Mouse (Mus musculus) neural tube, embryonic 15.5 days (tissue): ENCODE measurements around the gene Myo1a. TPM values are rescaled to one million over a fixed set of nuclear protein-coding genes. Genes with fewer than 3 reads are reported as not detected.
A peak's percentile ranks its signal among the peaks of the same experiment; 100 is the strongest.
"Not testable (repeated sequence)": the region's sequence is repeated elsewhere in the genome, so short reads cannot be mapped to it uniquely, and the experiment has no call there.

Source experiments
- ATAC-seq: fragments of 200-750 bp; cut with Nextera tagmentation; 2 replicates; pipeline ENCODE4 v1.8.0; 2017; ENCODE audit warnings: mild to moderate bottlenecking, moderate TSS enrichment, moderate library complexity; ENCODE audit not compliant: low FRiP score
- H3K27ac ChIP-seq: fragments of 300-500 bp; sonication (generic); replicated peaks from 2 replicates; pipeline ENCODE4 v1.5.1; 2015; ENCODE audit warnings: mild to moderate bottlenecking, inconsistent platforms
- H3K27me3 ChIP-seq: fragments of 300-500 bp; sonication (generic); replicated peaks from 2 replicates; pipeline ENCODE4 v1.6.1; 2015; ENCODE audit warnings: inconsistent platforms
- H3K36me3 ChIP-seq: fragments of 300-500 bp; sonication (generic); 2 replicates; pipeline ENCODE4 v1.6.1; 2015; ENCODE audit warnings: inconsistent platforms
- H3K4me1 ChIP-seq: fragments of 300-500 bp; sonication (generic); 2 replicates; pipeline ENCODE4 v1.6.1; 2015; ENCODE audit warnings: inconsistent platforms
- H3K4me2 ChIP-seq: fragments of 300-500 bp; sonication (generic); 2 replicates; pipeline ENCODE4 v1.6.1; 2015; ENCODE audit warnings: inconsistent platforms, mild to moderate bottlenecking, moderate library complexity
- H3K4me3 ChIP-seq: fragments of 300-500 bp; sonication (generic); replicated peaks from 2 replicates; pipeline ENCODE4 v1.5.1; 2015; ENCODE audit warnings: mild to moderate bottlenecking, inconsistent platforms
- H3K9ac ChIP-seq: fragments of 300-500 bp; sonication (generic); replicated peaks from 2 replicates; pipeline ENCODE4 v1.6.1; 2015; ENCODE audit warnings: mild to moderate bottlenecking, inconsistent platforms
- H3K9me3 ChIP-seq: fragments of 300-500 bp; sonication (generic); replicated peaks from 2 replicates; pipeline ENCODE4 v1.6.1; 2016; ENCODE audit warnings: inconsistent platforms
- WGBS: fragments of 180-500 bp; shearing (Covaris S2); methylation state at CpG from one replicate; pipeline ENCODE4 v1.1.7; 2015; ENCODE audit warnings: mixed read lengths; 5-methylcytosine and 5-hydroxymethylcytosine counted together
- polyA plus RNA-seq: library from polyadenylated mRNA; unstranded; fragments of >200 nt; fragmentation: Nextera tagmentation; extraction: Ambion mirVana; gene quantifications from 2 replicates; pipeline ENCODE4 v1.2.1, GENCODE M21; 2015

The Myo1a gene
- polyA plus RNA-seq, 1 experiment from 2014 or later = 1.2 TPM

- Histone ChIP-seq H3K27ac (peak overlapping the region; percentile 13; the same call in 1 of the 2 replicates), H3K9ac (0 out of 2 replicates have a peak overlapping the region, but pooled peaks have one; percentile 24)
- WGBS = 58% methylated on average over 24 of the region's 24 CpGs
Observed at GRCm38 (mm10) chr10:127750136-127750777, 45.3 kb downstream of the Myo1a start.

GRCm38 (mm10) chr10:127751548-127751947, 46.6 kb downstream of the Myo1a start, which contains the start of gene Gpr182:
Gene Gpr182 (minus strand): TSS chr10:127751732.
- Histone ChIP-seq H3K4me2 (peak within 1 kb of the TSS; percentile 46), H3K27me3 (no peaks in the 10 kb centered on the region), H3K9me3 (no peaks in the 10 kb centered on the region), H3K4me1 (peaks cover 12% of the 10 kb centered on the region), H3K9ac (no peak within 1 kb of the TSS), H3K4me3 (no peak within 1 kb of the TSS), H3K27ac (no peak within 1 kb of the TSS), H3K36me3 (peaks cover 14% of the 10 kb centered on the region)
- 70% methylated on average over 8 of the region's 8 CpGs for WGBS
- ATAC-seq = no peak

More at GRCm38 (mm10) chr10:127750136-127750777, 45.3 kb downstream of the Myo1a start:
- Histone ChIP-seq H3K36me3 (peaks cover 19% of the 10 kb centered on the region), H3K4me3 (peak overlapping the region; percentile 21), H3K9me3 (no peaks in the 10 kb centered on the region), H3K4me2 (peak overlapping the region; percentile 46), H3K4me1 (peaks cover 12% of the 10 kb centered on the region), H3K27me3 (no peaks in the 10 kb centered on the region)
- peak; percentile 21; the same call in 1 of the 2 replicates for ATAC-seq

- ATAC-seq = no peak
- Histone ChIP-seq H3K27me3 (no peaks in the 10 kb centered on the region), H3K4me1 (peaks cover 4% of the 10 kb centered on the region), H3K9ac (no peak overlapping the region), H3K27ac (no peak overlapping the region), H3K4me3 (no peak overlapping the region), H3K36me3 (no peaks in the 10 kb centered on the region), H3K9me3 (no peaks in the 10 kb centered on the region), H3K4me2 (no peak overlapping the region)
- 82% methylated on average over 6 of the region's 6 CpGs for WGBS
Observed at GRCm38 (mm10) chr10:127754566-127755166, 49.7 kb downstream of the Myo1a start.

- Histone ChIP-seq H3K4me2 (no peak overlapping the region), H3K4me3 (no peak overlapping the region), H3K27me3 (no peaks in the 10 kb centered on the region), H3K4me1 (no peaks in the 10 kb centered on the region), H3K36me3 (no peaks in the 10 kb centered on the region), H3K9ac (no peak overlapping the region), H3K9me3 (no peaks in the 10 kb centered on the region), H3K27ac (no peak overlapping the region)
- ATAC-seq = no peak
- WGBS = 73% methylated on average over 3 of the region's 3 CpGs
Observed at GRCm38 (mm10) chr10:127755246-127755645, 50.3 kb downstream of the Myo1a start.

- no peak overlapping the region for H3K4me3 ChIP-seq
- no peaks in the 10 kb centered on the region for H3K27me3 ChIP-seq
- peak overlapping the region; percentile 34 for H3K4me2 ChIP-seq
- H3K9me3 ChIP-seq = no peaks in the 10 kb centered on the region
- no peaks in the 10 kb centered on the region for H3K4me1 ChIP-seq
- no peak overlapping the region for H3K9ac ChIP-seq
- ATAC-seq = no peak
- no peak overlapping the region for H3K27ac ChIP-seq
- no peaks in the 10 kb centered on the region for H3K36me3 ChIP-seq
- 57% methylated on average over 17 of the region's 18 CpGs for WGBS
Observed at GRCm38 (mm10) chr10:127755770-127756468, 50.9 kb downstream of the Myo1a start.

GRCm38 (mm10) chr10:127759181-127760110, 54.5 kb downstream of the Myo1a start, which contains the start of the genes Rdh1 and Rdh16f1:
Gene Rdh1 (plus strand): TSS chr10:127759721.
Gene Rdh16f1 (plus strand): TSS chr10:127759787.
- Histone ChIP-seq H3K4me1 (no peaks in the 10 kb centered on the region), H3K4me3 (no peak within 1 kb of the TSS), H3K9ac (no peak within 1 kb of the TSS), H3K4me2 (no peak within 1 kb of the TSS), H3K27ac (no peak within 1 kb of the TSS), H3K36me3 (no peaks in the 10 kb centered on the region), H3K27me3 (no peaks in the 10 kb centered on the region), H3K9me3 (no peaks in the 10 kb centered on the region)
- ATAC-seq = no peak
- 77% methylated on average over 9 of the region's 9 CpGs for WGBS

- not testable (repeated sequence) for H3K9me3 ChIP-seq, H3K4me1 ChIP-seq, H3K27ac ChIP-seq, H3K27me3 ChIP-seq, H3K36me3 ChIP-seq, H3K4me2 ChIP-seq, H3K9ac ChIP-seq, ATAC-seq, H3K4me3 ChIP-seq
- 89% methylated on average over 10 of the region's 10 CpGs for WGBS
Observed at GRCm38 (mm10) chr10:127762926-127763325, 58.0 kb downstream of the Myo1a start.

- H3K36me3 ChIP-seq = no peaks in the 10 kb centered on the region
- H3K27me3 ChIP-seq = no peaks in the 10 kb centered on the region
- H3K9ac ChIP-seq = no peak overlapping the region
- no peak overlapping the region for H3K4me2 ChIP-seq
- no peaks in the 10 kb centered on the region for H3K9me3 ChIP-seq
- WGBS = 64% methylated on average over 12 of the region's 12 CpGs
- no peak overlapping the region for H3K27ac ChIP-seq
- no peak for ATAC-seq
- no peaks in the 10 kb centered on the region for H3K4me1 ChIP-seq
- no peak overlapping the region for H3K4me3 ChIP-seq
Observed at GRCm38 (mm10) chr10:127763914-127764680, 59.1 kb downstream of the Myo1a start.

GRCm38 (mm10) chr10:127766564-127766963, 61.6 kb downstream of the Myo1a start:
- H3K27ac ChIP-seq = no peak overlapping the region
- no peaks in the 10 kb centered on the region for H3K27me3 ChIP-seq
- H3K4me3 ChIP-seq = no peak overlapping the region
- no peak for ATAC-seq
- no peak overlapping the region for H3K9ac ChIP-seq
- WGBS = 90% methylated on average over 1 of the region's 1 CpGs
- no peaks in the 10 kb centered on the region for H3K4me1 ChIP-seq
- no peaks in the 10 kb centered on the region for H3K9me3 ChIP-seq
- no peak overlapping the region for H3K4me2 ChIP-seq
- no peaks in the 10 kb centered on the region for H3K36me3 ChIP-seq
